Mouse (Mus musculus) lung, embryonic 15.5 days (tissue): Measurements from ENCODE around the gene Ubxn7. TPM values are rescaled to one million over a fixed set of nuclear protein-coding genes. Genes with fewer than 3 reads are reported as not detected.
A peak's percentile ranks its signal among the peaks of the same experiment; 100 is the strongest.

Experiments used
- ATAC-seq: fragments of 200-750 bp; cut with Nextera tagmentation; 2 replicates; pipeline ENCODE4 v1.8.0; 2017; ENCODE audit warnings: moderate number of reproducible peaks, borderline replicate concordance; ENCODE audit not compliant: low FRiP score, low TSS enrichment; ENCODE audit errors: extremely low read depth
- H3K27ac ChIP-seq: fragments of 300-500 bp; sonication (generic); 2 replicates; pipeline ENCODE4 v1.5.1; 2015; ENCODE audit warnings: moderate library complexity, mild to moderate bottlenecking, inconsistent platforms
- H3K27me3 ChIP-seq: fragments of 300-500 bp; sonication (generic); 2 replicates; pipeline ENCODE4 v1.6.1; 2015; ENCODE audit warnings: inconsistent platforms
- H3K36me3 ChIP-seq: fragments of 300-500 bp; sonication (generic); 2 replicates; pipeline ENCODE4 v1.6.1; 2015; ENCODE audit warnings: inconsistent platforms
- H3K4me1 ChIP-seq: fragments of 300-500 bp; sonication (generic); 2 replicates; pipeline ENCODE4 v1.6.1; 2015; ENCODE audit warnings: inconsistent platforms
- H3K4me2 ChIP-seq: fragments of 300-500 bp; sonication (generic); 2 replicates; pipeline ENCODE4 v1.6.1; 2015; ENCODE audit warnings: inconsistent platforms, mild to moderate bottlenecking, moderate library complexity
- H3K4me3 ChIP-seq: fragments of 300-500 bp; sonication (generic); 2 replicates; pipeline ENCODE4 v1.5.1; 2015; ENCODE audit warnings: mild to moderate bottlenecking, inconsistent platforms
- H3K9ac ChIP-seq: fragments of 300-500 bp; sonication (generic); 2 replicates; pipeline ENCODE4 v1.6.1; 2015; ENCODE audit warnings: inconsistent platforms
- H3K9me3 ChIP-seq: fragments of 300-500 bp; sonication (generic); 2 replicates; pipeline ENCODE4 v1.6.1; 2016; ENCODE audit warnings: inconsistent platforms
- WGBS: fragments of 180-500 bp; shearing (Covaris S2); methylation state at CpG from one replicate; pipeline ENCODE4 v1.1.7; 2015; 5-methylcytosine and 5-hydroxymethylcytosine counted together
- polyA plus RNA-seq: library from polyadenylated mRNA; unstranded; fragments of >200 nt; fragmentation: Nextera tagmentation; extraction: Ambion mirVana; gene quantifications from 2 replicates; pipeline ENCODE4 v1.2.1, GENCODE M21; 2015

The Ubxn7 gene
- polyA plus RNA-seq, 1 experiment from 2014 or later: 24.2 TPM

- Histone ChIP-seq H3K9ac (no peak overlapping the region), H3K4me2 (no peak overlapping the region), H3K36me3 (no peaks in the 10 kb centered on the region), H3K27ac (no peak overlapping the region), H3K9me3 (no peaks in the 10 kb centered on the region), H3K4me1 (no peaks in the 10 kb centered on the region), H3K27me3 (no peaks in the 10 kb centered on the region), H3K4me3 (no peak overlapping the region)
- ATAC-seq: no peak
- WGBS: 67% methylated on average over 10 of the region's 10 CpGs
Measured at GRCm38 (mm10) chr16:32407730-32408129, 75.7 kb downstream of the Ubxn7 start.

GRCm38 (mm10) chr16:32417457-32417856 is 85.4 kb downstream of the Ubxn7 start:
- Histone ChIP-seq H3K36me3 (no peaks in the 10 kb centered on the region), H3K9me3 (no peaks in the 10 kb centered on the region), H3K27me3 (no peaks in the 10 kb centered on the region), H3K4me3 (no peak overlapping the region), H3K27ac (no peak overlapping the region), H3K9ac (no peak overlapping the region), H3K4me1 (peaks cover 11% of the 10 kb centered on the region; the same call in 1 of the 2 replicates), H3K4me2 (no peak overlapping the region)
- ATAC-seq: no peak
- 27% methylated on average over 1 of the region's 1 CpGs for WGBS

- Histone ChIP-seq H3K36me3 (no peaks in the 10 kb centered on the region), H3K4me3 (peak within 1 kb of the TSS; percentile 76), H3K9ac (peak within 1 kb of the TSS; percentile 63), H3K27ac (peak within 1 kb of the TSS; percentile 93), H3K4me2 (peak within 1 kb of the TSS; percentile 72), H3K27me3 (no peaks in the 10 kb centered on the region), H3K4me1 (peaks cover 11% of the 10 kb centered on the region; the same call in 1 of the 2 replicates), H3K9me3 (no peaks in the 10 kb centered on the region)
- WGBS: 1% methylated on average over 45 of the region's 45 CpGs
- ATAC-seq: peak; percentile 97
Measured at GRCm38 (mm10) chr16:32419517-32420483, 87.7 kb downstream of the Ubxn7 start, which contains the start of gene Tctex1d2. Tctex1d2 (plus strand) TSS chr16:32419702.

- no peak overlapping the region for H3K9ac ChIP-seq
- no peak overlapping the region for H3K4me2 ChIP-seq
- H3K36me3 ChIP-seq: no peaks in the 10 kb centered on the region
- no peaks in the 10 kb centered on the region for H3K9me3 ChIP-seq
- H3K27ac ChIP-seq: no peak overlapping the region
- H3K4me3 ChIP-seq: no peak overlapping the region
- peaks cover 14% of the 10 kb centered on the region for H3K4me1 ChIP-seq
- H3K27me3 ChIP-seq: no peaks in the 10 kb centered on the region
- ATAC-seq: no peak
- WGBS: 90% methylated on average over 3 of the region's 3 CpGs
Measured at GRCm38 (mm10) chr16:32427506-32427905, 95.4 kb downstream of the Ubxn7 start.

GRCm38 (mm10) chr16:32430474-32431046 is 98.5 kb downstream of the Ubxn7 start, which contains the start of gene Pcyt1a:
Pcyt1a (plus strand) TSS chr16:32430921.
- Histone ChIP-seq H3K27me3 (no peaks in the 10 kb centered on the region), H3K9ac (peak within 1 kb of the TSS; percentile 74), H3K4me2 (peak within 1 kb of the TSS; percentile 88), H3K4me3 (peak within 1 kb of the TSS; percentile 75), H3K27ac (peak within 1 kb of the TSS; percentile 83), H3K4me1 (peaks cover 24% of the 10 kb centered on the region), H3K36me3 (no peaks in the 10 kb centered on the region), H3K9me3 (no peaks in the 10 kb centered on the region)
- WGBS: under 1% methylated on average over 48 of the region's 54 CpGs
- peak; percentile 95 for ATAC-seq

GRCm38 (mm10) chr16:32431047-32431591 is 99.1 kb downstream of the Ubxn7 start:
- H3K9me3 ChIP-seq: no peaks in the 10 kb centered on the region

GRCm38 (mm10) chr16:32431926-32432325 is 99.9 kb downstream of the Ubxn7 start:
- Histone ChIP-seq H3K9me3 (no peaks in the 10 kb centered on the region), H3K27me3 (no peaks in the 10 kb centered on the region)
- WGBS: 88% methylated on average over 1 of the region's 1 CpGs

More at GRCm38 (mm10) chr16:32431047-32431591, 99.1 kb downstream of the Ubxn7 start:
- Histone ChIP-seq H3K27ac (peak overlapping the region; percentile 83), H3K4me3 (peak overlapping the region; percentile 75), H3K9ac (peak overlapping the region; percentile 74), H3K36me3 (no peaks in the 10 kb centered on the region), H3K4me2 (peak overlapping the region; percentile 88), H3K4me1 (peaks cover 24% of the 10 kb centered on the region), H3K27me3 (no peaks in the 10 kb centered on the region)
- under 1% methylated on average over 28 of the region's 28 CpGs for WGBS
- no peak; the same call in 1 of the 2 replicates for ATAC-seq

GRCm38 (mm10) chr16:32433138-32433537 is 101.1 kb downstream of the Ubxn7 start:
- no peak for ATAC-seq
- Histone ChIP-seq H3K9ac (no peak overlapping the region), H3K36me3 (no peaks in the 10 kb centered on the region), H3K4me1 (peaks cover 24% of the 10 kb centered on the region), H3K9me3 (no peaks in the 10 kb centered on the region), H3K4me3 (no peak overlapping the region), H3K27me3 (no peaks in the 10 kb centered on the region), H3K27ac (0 out of 2 replicates have a peak overlapping the region, but pooled peaks have one; percentile 29), H3K4me2 (peak overlapping the region; percentile 11; the same call in 1 of the 2 replicates)
- 56% methylated on average over 2 of the region's 2 CpGs for WGBS

More at GRCm38 (mm10) chr16:32431926-32432325, 99.9 kb downstream of the Ubxn7 start:
- H3K4me2 ChIP-seq: peak overlapping the region; percentile 88
- H3K4me3 ChIP-seq: peak overlapping the region; percentile 75
- H3K36me3 ChIP-seq: no peaks in the 10 kb centered on the region
- no peak overlapping the region for H3K9ac ChIP-seq
- ATAC-seq: no peak
- no peak overlapping the region for H3K27ac ChIP-seq
- H3K4me1 ChIP-seq: peaks cover 24% of the 10 kb centered on the region

GRCm38 (mm10) chr16:32434066-32434465 is 102.0 kb downstream of the Ubxn7 start:
- Histone ChIP-seq H3K4me1 (peaks cover 24% of the 10 kb centered on the region), H3K4me2 (no peak overlapping the region; the same call in 1 of the 2 replicates)

GRCm38 (mm10) chr16:32434691-32435090 is 102.6 kb downstream of the Ubxn7 start:
- Histone ChIP-seq H3K36me3 (no peaks in the 10 kb centered on the region), H3K27ac (peak overlapping the region; percentile 33; the same call in 1 of the 2 replicates)

More at GRCm38 (mm10) chr16:32434066-32434465, 102.0 kb downstream of the Ubxn7 start:
- no peak overlapping the region for H3K9ac ChIP-seq
- H3K4me3 ChIP-seq: no peak overlapping the region
- no peaks in the 10 kb centered on the region for H3K36me3 ChIP-seq
- no peaks in the 10 kb centered on the region for H3K9me3 ChIP-seq
- H3K27me3 ChIP-seq: no peaks in the 10 kb centered on the region
- WGBS: 19% methylated on average over 6 of the region's 6 CpGs
- peak; percentile 50; the same call in 1 of the 2 replicates for ATAC-seq
- H3K27ac ChIP-seq: no peak overlapping the region

GRCm38 (mm10) chr16:32436657-32437056 is 104.6 kb downstream of the Ubxn7 start:
- Histone ChIP-seq H3K9me3 (no peaks in the 10 kb centered on the region), H3K9ac (no peak overlapping the region), H3K4me1 (peaks cover 17% of the 10 kb centered on the region), H3K4me3 (no peak overlapping the region), H3K36me3 (no peaks in the 10 kb centered on the region), H3K27ac (no peak overlapping the region), H3K27me3 (no peaks in the 10 kb centered on the region), H3K4me2 (no peak overlapping the region)
- ATAC-seq: no peak
- WGBS: 61% methylated on average over 1 of the region's 1 CpGs

More at GRCm38 (mm10) chr16:32434691-32435090, 102.6 kb downstream of the Ubxn7 start:
- no peaks in the 10 kb centered on the region for H3K9me3 ChIP-seq
- H3K4me1 ChIP-seq: peaks cover 23% of the 10 kb centered on the region
- no peaks in the 10 kb centered on the region for H3K27me3 ChIP-seq
- no peak overlapping the region for H3K9ac ChIP-seq
- no peak overlapping the region for H3K4me3 ChIP-seq
- H3K4me2 ChIP-seq: no peak overlapping the region
- no peak for ATAC-seq
